ENCODE assay signal across 17 mouse cellular contexts in the genomic region with DNA sequence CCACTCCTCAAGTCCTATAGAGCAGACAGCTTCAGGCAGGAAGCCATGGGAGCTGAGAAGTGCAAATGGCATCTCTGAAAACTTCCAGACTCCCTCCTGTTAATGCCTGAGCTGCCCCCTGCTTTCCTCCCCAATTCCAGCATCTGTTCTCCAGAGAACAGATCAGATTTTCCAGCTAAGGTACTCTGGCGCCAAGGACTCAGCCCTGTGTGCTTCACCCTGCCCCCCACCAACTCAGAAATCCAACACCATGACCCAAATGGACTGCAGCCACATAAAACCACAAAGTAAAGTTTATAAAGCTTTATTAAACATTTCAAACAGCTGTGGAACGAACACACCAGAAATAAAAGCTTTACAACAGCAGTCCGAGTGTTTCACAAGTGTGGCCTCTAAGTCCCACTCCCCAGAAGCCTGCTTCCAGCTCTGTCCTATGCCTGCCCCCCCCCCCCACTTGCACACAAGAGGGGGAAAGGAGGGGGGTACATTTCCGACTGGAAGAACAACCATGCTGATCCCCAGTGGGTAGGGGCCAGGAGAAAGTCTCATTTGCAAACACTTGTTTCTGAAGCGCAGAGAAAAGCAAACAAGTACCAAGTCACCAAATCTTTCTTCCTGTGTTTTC. TPM values are rescaled to one million over a fixed set of nuclear protein-coding genes. Genes with fewer than 3 reads are reported as not detected.
A peak's percentile ranks its signal among the peaks of the same experiment; 100 is the strongest.
DNase-seq lines count a peak whose midpoint lies in the region; ATAC-seq and TF ChIP-seq lines count a peak whose summit lies in the region.
"Had no signal": no experiment of that assay in that cellular context is flagged by ENCODE, and none has a peak within 500 bp of the region (broad histone marks: within the 10 kb centered on the region; RNA-seq: fewer than 3 reads in every experiment).

No protein-coding gene starts in this region.

- WGBS in hindbrain, embryonic 10.5 days: 69% methylated on average over 5 of the region's 5 CpGs
- WGBS in hindbrain, embryonic 11.5 days: 75% methylated on average over 5 of the region's 5 CpGs
- WGBS in embryonic facial prominence, embryonic 12.5 days: 37% methylated on average over 5 of the region's 5 CpGs
- WGBS in intestine, postnatal 0 days: 61% methylated on average over 5 of the region's 5 CpGs

- ATAC-seq in hindbrain, embryonic 11.5 days (ENCODE audit: low FRiP score): no peak
- peak; percentile 50; the same call in 1 of the 2 replicates for ATAC-seq in embryonic facial prominence, embryonic 12.5 days (ENCODE audit: insufficient number of reproducible peaks, insufficient read depth, low FRiP score, low TSS enrichment)
- no peak for ATAC-seq in intestine, postnatal 0 days
- no peak for ATAC-seq in erythroblast, adult 5-6 weeks (replicated peaks; ENCODE audit: low FRiP score, poor library complexity, severe bottlenecking)
- ATAC-seq: forebrain, postnatal 0 days had no signal

- peak overlapping the region; percentile 46; the same call in 1 of the 2 replicates for H3K27ac ChIP-seq in hindbrain, embryonic 10.5 days
- H3K27ac ChIP-seq in hindbrain, embryonic 11.5 days (ENCODE audit: low read depth, low read length): no peak overlapping the region
- peak overlapping the region; percentile 84 for H3K27ac ChIP-seq in embryonic facial prominence, embryonic 12.5 days
- peak overlapping the region; percentile 21; the same call in 1 of the 2 replicates for H3K27ac ChIP-seq in intestine, postnatal 0 days (ENCODE audit: low read depth, low read length)

- H3K4me1 ChIP-seq in hindbrain, embryonic 10.5 days (replicated peaks): peaks cover 60% of the 10 kb centered on the region
- H3K4me1 ChIP-seq in hindbrain, embryonic 11.5 days (replicated peaks; ENCODE audit: control insufficient read depth, insufficient read depth, low read length): peaks cover 2% of the 10 kb centered on the region; the same call in 1 of the 2 replicates
- peaks cover 49% of the 10 kb centered on the region for H3K4me1 ChIP-seq in embryonic facial prominence, embryonic 12.5 days
- 0 out of 2 replicates have a peak, but pooled peaks cover 4% of the 10 kb centered on the region for H3K4me1 ChIP-seq in intestine, postnatal 0 days (replicated peaks; ENCODE audit: control insufficient read depth, insufficient read depth, low read length)

- DNase-seq in hindbrain, embryonic 10.5 days (ENCODE audit: low spot score): no peak
- DNase-seq in hindbrain, embryonic 11.5 days (ENCODE audit: low spot score): no peak
- peak; percentile 26 for DNase-seq in lung, postnatal 14 days
- DNase-seq in layer of hippocampus, postnatal 25 days (ENCODE audit: extremely low spot score in 1 of 2, low spot score in 1 of 2): no peak
- no peak for DNase-seq in left cerebral cortex, adult 11 months (ENCODE audit: low spot score)
- DNase-seq: cerebellum, adult 18-20 months; embryo, embryonic 11 days; forebrain, postnatal 0 days; heart, adult 18-20 months; heart, postnatal 36 days; kidney, adult 11 months had no signal

- no peak overlapping the region for H3K9ac ChIP-seq in hindbrain, embryonic 11.5 days (ENCODE audit: low read depth, low read length)
- no peak overlapping the region for H3K9ac ChIP-seq in embryonic facial prominence, embryonic 12.5 days
- no peak overlapping the region for H3K9ac ChIP-seq in intestine, postnatal 0 days (ENCODE audit: low read depth, low read length)
- H3K9ac ChIP-seq: forebrain, postnatal 0 days had no signal

- TF ChIP-seq CTCF in intestine, postnatal 0 days (IDR thresholded peaks at IDR 0.05; ENCODE audit: low read depth): no peak

- H3K9me3 ChIP-seq in hindbrain, embryonic 10.5 days: peaks cover 32% of the 10 kb centered on the region
- no peaks in the 10 kb centered on the region; the same call in 1 of the 2 replicates for H3K9me3 ChIP-seq in hindbrain, embryonic 11.5 days (ENCODE audit: control insufficient read depth, low read length)
- H3K9me3 ChIP-seq in embryonic facial prominence, embryonic 12.5 days: peaks cover 33% of the 10 kb centered on the region
- H3K9me3 ChIP-seq in intestine, postnatal 0 days (ENCODE audit: control insufficient read depth): peaks cover 8% of the 10 kb centered on the region; the same call in 1 of the 2 replicates

- peaks cover 64% of the 10 kb centered on the region for H3K36me3 ChIP-seq in hindbrain, embryonic 10.5 days
- peaks cover 3% of the 10 kb centered on the region for H3K36me3 ChIP-seq in hindbrain, embryonic 11.5 days (ENCODE audit: control insufficient read depth, insufficient read depth, low read length)
- H3K36me3 ChIP-seq in embryonic facial prominence, embryonic 12.5 days: peaks cover 47% of the 10 kb centered on the region
- peaks cover 12% of the 10 kb centered on the region; the same call in 1 of the 2 replicates for H3K36me3 ChIP-seq in intestine, postnatal 0 days (ENCODE audit: control insufficient read depth, insufficient read depth)

- H3K4me3 ChIP-seq in hindbrain, embryonic 10.5 days: no peak overlapping the region
- H3K4me3 ChIP-seq in hindbrain, embryonic 11.5 days (ENCODE audit: low read depth, low read length): no peak overlapping the region
- H3K4me3 ChIP-seq in embryonic facial prominence, embryonic 12.5 days: no peak overlapping the region
- no peak overlapping the region for H3K4me3 ChIP-seq in intestine, postnatal 0 days (ENCODE audit: low read depth, low read length)
- H3K4me3 ChIP-seq: layer of hippocampus, adult 2 months; myocyte had no signal

- peaks cover 6% of the 10 kb centered on the region for H3K27me3 ChIP-seq in hindbrain, embryonic 10.5 days (ENCODE audit: insufficient read depth, poor library complexity, severe bottlenecking)
- no peaks in the 10 kb centered on the region for H3K27me3 ChIP-seq in hindbrain, embryonic 11.5 days (ENCODE audit: control insufficient read depth, insufficient read depth, low read length)
- no peaks in the 10 kb centered on the region for H3K27me3 ChIP-seq in embryonic facial prominence, embryonic 12.5 days
- H3K27me3 ChIP-seq in intestine, postnatal 0 days (replicated peaks; ENCODE audit: control insufficient read depth, insufficient read depth, low read length): no peaks in the 10 kb centered on the region

- H3K4me2 ChIP-seq in hindbrain, embryonic 11.5 days (replicated peaks; ENCODE audit: low read depth, low read length): no peak overlapping the region
- H3K4me2 ChIP-seq in embryonic facial prominence, embryonic 12.5 days (replicated peaks): 0 out of 2 replicates have a peak overlapping the region, but pooled peaks have one; percentile 6
- no peak overlapping the region for H3K4me2 ChIP-seq in intestine, postnatal 0 days (replicated peaks; ENCODE audit: low read depth)

RNA-seq across cellular contexts. Expression of a gene that starts 3.7 kb away (rescaled TPM):
- 1,503 and 2,739 TPM in 2 replicates for polyA plus RNA-seq in hindbrain, embryonic 10.5 days (2016; fragmentation: Nextera tagmentation; extraction: Ambion mirVana)
- polyA plus RNA-seq in hindbrain, embryonic 11.5 days (2014; fragmentation: Nextera tagmentation; extraction: Ambion mirVana): 1,515 and 1,745 TPM in 2 replicates
- polyA plus RNA-seq in embryonic facial prominence, embryonic 12.5 days (2016; fragmentation: Nextera tagmentation; extraction: Ambion mirVana): 1,910 and 2,445 TPM in 2 replicates
- polyA plus RNA-seq in intestine, postnatal 0 days (2015; fragmentation: Nextera tagmentation; extraction: Ambion mirVana): 98.2 and 111 TPM in 2 replicates
- total RNA-seq in layer of hippocampus, postnatal 25 days (2021): 100 to 1,000 TPM; 534 to 747 TPM
- total RNA-seq in erythroblast, adult 5-6 weeks (2015; ENCODE audit: low replicate concordance): not detected in 2 replicates
- total RNA-seq in erythroblast, adult 5-6 weeks (2017; ENCODE audit: low replicate concordance): not detected in 2 replicates
- total RNA-seq: G1E had no signal
- polyA plus RNA-seq: G1E had no signal

RNA-seq across cellular contexts. Expression of a gene that starts 14.9 kb away (rescaled TPM):
- 78.4 and 100.0 TPM in 2 replicates for polyA plus RNA-seq in hindbrain, embryonic 10.5 days (2016; fragmentation: Nextera tagmentation; extraction: Ambion mirVana)
- polyA plus RNA-seq in hindbrain, embryonic 11.5 days (2014; fragmentation: Nextera tagmentation; extraction: Ambion mirVana): 117 and 118 TPM in 2 replicates
- 77.9 and 84.8 TPM in 2 replicates for polyA plus RNA-seq in embryonic facial prominence, embryonic 12.5 days (2016; fragmentation: Nextera tagmentation; extraction: Ambion mirVana)
- 29.7 and 31.5 TPM in 2 replicates for polyA plus RNA-seq in intestine, postnatal 0 days (2015; fragmentation: Nextera tagmentation; extraction: Ambion mirVana)
- total RNA-seq in layer of hippocampus, postnatal 25 days (2021): 100 to 1,000 TPM; 122 to 130 TPM
- 6.9 and 11.5 TPM in 2 replicates for total RNA-seq in erythroblast, adult 5-6 weeks (2015; ENCODE audit: low replicate concordance)
- total RNA-seq in erythroblast, adult 5-6 weeks (2017; ENCODE audit: low replicate concordance): 3.0 and 3.5 TPM in 2 replicates

Comparison
In these comparisons a context has a peak if more than half of its experiments do, and no peak if none do; other contexts are left out.
1. RNA of a gene that starts 3.7 kb away (polyA plus RNA-seq): 1,503 to 2,739 TPM in hindbrain, embryonic 10.5 days, 1,910 to 2,445 TPM in embryonic facial prominence, embryonic 12.5 days and 1,515 to 1,745 TPM in hindbrain, embryonic 11.5 days; 98.2 to 111 TPM in intestine, postnatal 0 days; every median in the first group is over 10 times any median in the second.